Mouse (Mus musculus) heart, postnatal 0 days (tissue): ENCODE results near the gene Yaf2.
"Not testable (repeated sequence)": the region's sequence is repeated elsewhere in the genome, so short reads cannot be mapped to it uniquely, and the experiment has no call there.

Experiments used
- CTCF ChIP-seq: IDR thresholded peaks from 2 replicates; pipeline ENCODE4 v1.5.1; 2016; ENCODE audit warnings: antibody characterized with exemption, control low read depth, low read depth
- EP300 ChIP-seq: IDR thresholded peaks from 2 replicates; pipeline ENCODE4 v1.6.1; 2016; ENCODE audit warnings: antibody characterized with exemption, low read depth

DNA sequence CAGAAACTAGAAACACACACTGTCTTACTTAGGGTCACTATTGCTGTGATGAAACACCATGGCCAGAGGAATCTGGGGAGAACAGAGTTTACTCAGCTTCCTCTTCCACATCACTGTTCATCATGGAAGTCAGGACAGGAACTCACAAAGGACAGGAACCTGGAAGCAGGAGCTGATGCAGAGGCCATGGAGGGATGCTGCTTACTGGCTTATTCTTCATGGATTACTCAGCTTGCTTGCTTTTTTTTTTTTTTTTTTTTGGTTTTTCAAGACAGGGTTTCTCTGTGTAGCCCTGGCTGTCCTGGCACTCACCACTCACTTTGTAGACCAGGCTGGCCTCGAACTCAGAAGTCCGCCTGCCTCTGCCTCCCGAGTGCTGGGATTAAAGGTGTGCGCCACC, 26.4 kb downstream of the Yaf2 start:
- TF ChIP-seq EP300, CTCF: not testable (repeated sequence)
